Mouse (Mus musculus): ENCODE measurements around the gene Sbk1.

GRCm38 (mm10) chr7:126281876-126282682, 9.7 kb downstream of the Sbk1 start:
- no peak for TF ChIP-seq EP300 (IDR thresholded peaks at IDR 0.05; ENCODE audit: low read depth)
- no peak for TF ChIP-seq CTCF (IDR thresholded peaks at IDR 0.05; ENCODE audit: low read depth)
